In the genomic region with DNA sequence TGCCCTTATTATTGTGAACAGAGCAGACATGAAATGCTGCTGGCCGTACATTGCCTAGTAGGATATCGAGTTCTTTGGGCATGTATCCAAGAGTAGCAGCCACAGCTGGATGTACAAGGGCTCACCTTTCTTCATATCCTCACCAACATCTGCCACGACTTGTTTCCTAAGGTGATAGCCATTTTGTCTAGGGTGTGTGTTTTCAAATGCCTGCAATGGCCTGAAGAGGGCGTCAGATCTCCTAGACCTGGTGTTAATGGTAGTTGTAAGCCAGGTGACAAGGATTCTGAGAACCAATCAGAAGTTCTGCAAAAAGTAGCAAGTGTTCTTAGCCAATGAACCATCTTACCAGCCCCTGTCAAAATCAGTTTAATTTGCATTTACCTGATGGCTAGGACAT, we compare ENCODE assay signal across 27 mouse cellular contexts. TPM values are rescaled to one million over a fixed set of nuclear protein-coding genes. Genes with fewer than 3 reads are reported as not detected.
"Had no signal": no experiment of that assay in that cellular context is flagged by ENCODE, and none has a peak within 500 bp of the region (broad histone marks: within the 10 kb centered on the region; RNA-seq: fewer than 3 reads in every experiment).

No protein-coding gene starts in this region.

- H3K27me3 ChIP-seq: midbrain, embryonic 12.5 days; neural tube, embryonic 13.5 days; neural tube, embryonic 15.5 days had no signal

- H3K4me2 ChIP-seq: lung, embryonic 14.5 days; midbrain, embryonic 12.5 days; neural tube, embryonic 13.5 days; neural tube, embryonic 15.5 days had no signal

- DNase-seq: lung, adult 18-20 months; lung, embryonic 14.5 days; lung, postnatal 10 days; lung, postnatal 4 days; midbrain, embryonic 14.5 days; retina, postnatal 1 day; right cerebral cortex, adult 18-20 months; right cerebral cortex, postnatal 25 days; right cerebral cortex, postnatal 4 days; spleen, adult 18-20 months; thymus, adult 18-20 months; thymus, postnatal 14 days; thymus, postnatal 36 days had no signal

- H3K9ac ChIP-seq: lung, embryonic 14.5 days; midbrain, embryonic 12.5 days; neural tube, embryonic 13.5 days; neural tube, embryonic 15.5 days had no signal

- H3K9me3 ChIP-seq: midbrain, embryonic 10.5 days; midbrain, embryonic 12.5 days; neural tube, embryonic 13.5 days; neural tube, embryonic 15.5 days had no signal

- H3K27ac ChIP-seq: midbrain, embryonic 10.5 days; midbrain, embryonic 12.5 days; neural tube, embryonic 13.5 days; neural tube, embryonic 15.5 days had no signal

- H3K4me3 ChIP-seq: midbrain, embryonic 10.5 days; midbrain, embryonic 12.5 days; myocyte; neural tube, embryonic 13.5 days; neural tube, embryonic 15.5 days had no signal

- H3K4me1 ChIP-seq: midbrain, embryonic 10.5 days; midbrain, embryonic 12.5 days; neural tube, embryonic 13.5 days; neural tube, embryonic 15.5 days had no signal

RNA-seq across cellular contexts. Expression of gene Olfr986, which starts 35.9 kb away (rescaled TPM):
- total RNA-seq: megakaryocyte, adult 5-6 weeks; megakaryocyte-erythroid progenitor cell, adult 5-6 weeks; midbrain, postnatal 0 days had no signal
- polyA plus RNA-seq: lung, embryonic 14.5 days; lung, embryonic 16.5 days; midbrain, embryonic 10.5 days; midbrain, embryonic 12.5 days; midbrain, embryonic 14.5 days; midbrain, postnatal 0 days; myocyte; neural tube, embryonic 11.5 days; neural tube, embryonic 13.5 days; small intestine, adult 2 months; stomach, embryonic 14.5 days; stomach, embryonic 16.5 days; thymus, postnatal 0 days had no signal

RNA-seq across cellular contexts. Expression of gene Scn3b, which starts 52.4 kb away (rescaled TPM):
- total RNA-seq: megakaryocyte, adult 5-6 weeks; megakaryocyte-erythroid progenitor cell, adult 5-6 weeks had no signal
